Mouse (Mus musculus) neural tube, embryonic 10.5 days (tissue): Measurements from ENCODE around the gene Edn1.

ENCODE experiments used
- DNase-seq: peaks from one replicate; pipeline ENCODE4 v3.0.0-alpha.2; 2017; ENCODE audit warnings: low spot score; ENCODE audit errors: extremely low spot score

Gene Edn1

DNA sequence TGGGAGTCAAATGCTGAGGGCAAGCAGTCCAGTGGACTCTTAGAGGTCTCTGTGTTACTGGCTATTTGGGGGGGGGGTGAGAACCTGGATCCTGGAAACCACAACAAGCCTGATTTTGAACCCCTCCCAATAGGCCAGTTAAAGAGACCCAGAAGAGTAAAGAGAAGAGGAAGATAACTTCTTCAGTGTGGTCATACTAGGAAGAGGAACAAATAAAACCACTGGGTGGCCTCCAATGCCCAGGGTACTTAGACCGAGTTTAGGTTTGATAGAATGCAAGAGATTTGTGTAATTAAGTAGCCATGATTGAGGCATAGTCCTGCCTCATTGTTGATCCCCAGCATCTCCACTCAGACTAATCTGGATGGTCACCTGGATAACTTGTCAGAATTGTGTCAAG is 14.4 kb downstream of the Edn1 start:
- DNase-seq: no peak

DNA sequence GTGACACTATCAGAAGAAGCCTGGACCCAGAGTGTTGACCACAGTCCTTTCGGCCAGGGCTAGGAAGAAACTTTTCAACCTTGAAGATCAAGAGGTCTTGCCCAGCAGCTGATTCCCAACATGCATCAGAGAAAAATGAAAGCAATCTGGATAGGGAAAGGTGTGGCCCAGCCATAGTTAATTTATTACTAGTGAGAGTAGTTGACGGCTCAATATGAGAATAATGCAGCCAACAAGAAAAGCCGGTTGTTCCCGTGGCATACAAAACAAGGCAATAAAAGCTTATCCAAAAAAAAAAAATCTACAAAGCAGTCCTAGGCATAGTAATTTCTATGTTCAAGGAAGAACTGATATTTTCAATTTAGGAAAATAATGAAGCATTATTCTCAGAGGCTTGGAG is 16.5 kb downstream of the Edn1 start:
- no peak for DNase-seq

DNA sequence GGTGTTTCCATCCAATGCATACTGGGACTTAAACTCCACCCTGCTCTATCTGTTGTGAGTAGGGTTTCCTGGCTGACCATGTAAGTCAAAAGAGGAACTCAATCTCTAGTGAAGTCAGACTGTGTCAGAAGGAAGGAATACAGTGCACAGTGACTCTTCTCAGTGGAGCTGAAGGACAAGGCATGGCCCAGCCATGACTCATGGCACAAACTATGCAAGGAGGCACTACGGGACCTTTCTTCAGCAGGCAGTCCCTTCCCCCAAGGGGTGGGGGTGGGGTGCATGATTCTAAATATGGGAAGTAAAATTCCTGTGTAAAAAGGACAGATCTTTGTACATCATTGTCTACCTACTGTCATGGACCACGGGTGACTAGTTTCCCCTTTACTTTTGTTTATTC is 27.3 kb downstream of the Edn1 start:
- DNase-seq: no peak

DNA sequence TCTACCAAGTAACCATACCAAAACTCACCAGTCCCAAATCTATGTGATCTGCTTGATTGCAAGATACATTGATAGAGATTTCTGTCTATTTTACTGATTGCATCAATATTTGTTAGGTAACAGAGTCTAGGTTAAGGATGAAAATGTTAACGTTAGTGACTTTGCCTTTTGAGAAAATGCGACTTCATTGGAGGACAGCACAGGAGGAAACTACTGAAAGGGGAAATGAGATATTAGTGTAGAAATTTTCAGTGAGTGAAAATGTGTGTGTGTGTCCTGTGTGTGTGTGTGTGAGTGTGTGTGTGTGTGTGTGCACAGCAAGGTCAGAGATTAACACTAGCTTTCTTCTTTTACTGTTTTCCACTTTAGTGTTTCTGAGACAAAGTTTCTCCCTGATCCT is 29.8 kb downstream of the Edn1 start:
- DNase-seq: no peak

DNA sequence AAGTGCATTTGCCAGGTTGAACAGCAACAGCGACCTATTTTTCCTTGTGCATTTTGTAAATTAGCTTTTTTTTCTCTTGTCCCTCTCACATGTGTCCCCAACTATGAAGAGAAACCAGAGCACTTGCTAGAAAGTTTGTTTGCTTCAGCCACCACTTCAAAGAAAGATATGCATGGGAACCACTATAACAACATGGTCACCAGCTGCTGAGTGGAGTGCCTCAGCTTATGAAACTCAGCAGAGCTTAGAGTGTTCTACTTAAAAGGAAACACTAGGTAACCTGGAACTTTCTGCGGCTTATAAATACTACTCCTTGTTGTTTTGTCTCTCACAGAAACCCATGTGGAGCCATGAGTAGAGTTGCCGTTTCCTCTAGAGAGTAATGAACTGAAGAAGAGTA is 33.7 kb downstream of the Edn1 start:
- no peak for DNase-seq

DNA sequence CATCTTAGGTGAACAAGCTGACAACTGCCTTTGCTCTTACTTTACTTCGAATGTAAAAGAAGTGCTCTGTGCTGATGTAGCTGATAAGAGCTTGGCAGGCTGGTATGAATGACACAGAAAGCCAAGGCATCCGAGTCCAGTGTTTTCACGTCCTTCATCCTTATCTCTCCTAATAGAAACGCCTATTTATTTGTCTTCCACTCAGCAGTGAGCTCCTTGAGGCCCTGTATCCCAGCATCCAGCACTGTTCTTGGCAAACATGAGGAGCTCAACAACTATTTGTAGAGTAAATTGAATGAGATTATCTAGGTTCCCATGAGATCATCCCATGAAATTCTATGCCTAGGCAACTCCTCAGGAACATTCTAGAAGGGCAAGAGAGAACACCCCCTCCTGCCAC is 35.1 kb downstream of the Edn1 start:
- DNase-seq: no peak

DNA sequence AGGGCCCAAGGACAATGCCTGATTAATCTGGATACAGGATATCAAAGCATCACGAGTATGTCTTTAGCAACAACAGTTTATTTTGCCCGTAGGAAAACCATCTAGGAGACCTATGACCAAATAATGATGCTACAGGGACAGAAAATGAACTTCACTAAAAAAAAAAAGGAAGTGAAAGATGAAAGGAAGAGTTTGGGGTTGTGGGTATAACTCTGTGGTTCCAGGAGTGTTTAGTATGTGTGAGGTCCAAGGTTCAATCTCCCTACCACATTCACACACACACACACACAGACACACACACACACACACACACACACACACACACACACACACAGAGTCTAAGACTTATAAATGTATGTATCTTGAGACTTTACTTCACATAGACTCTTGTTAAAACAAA is 35.8 kb downstream of the Edn1 start:
- DNase-seq: no peak

DNA sequence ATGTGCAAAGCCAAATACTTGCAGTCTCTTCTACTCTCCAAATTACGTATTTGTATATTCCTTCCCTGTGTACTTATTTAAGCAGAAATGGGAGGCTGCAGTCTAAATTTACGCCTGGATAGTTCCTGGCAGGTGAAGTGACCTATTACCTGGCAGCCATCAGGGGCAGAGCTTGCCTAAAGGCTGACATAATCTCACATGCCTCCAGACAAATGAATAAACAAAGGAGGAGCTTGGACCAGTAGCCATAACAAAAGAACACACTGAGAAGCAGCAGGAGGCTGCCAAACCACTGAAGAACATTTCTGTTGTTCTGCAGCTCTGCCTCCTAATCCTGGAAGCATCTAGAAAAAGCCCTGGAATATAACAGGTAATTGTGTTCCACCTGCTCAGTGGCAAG is 38.2 kb downstream of the Edn1 start:
- no peak for DNase-seq

DNA sequence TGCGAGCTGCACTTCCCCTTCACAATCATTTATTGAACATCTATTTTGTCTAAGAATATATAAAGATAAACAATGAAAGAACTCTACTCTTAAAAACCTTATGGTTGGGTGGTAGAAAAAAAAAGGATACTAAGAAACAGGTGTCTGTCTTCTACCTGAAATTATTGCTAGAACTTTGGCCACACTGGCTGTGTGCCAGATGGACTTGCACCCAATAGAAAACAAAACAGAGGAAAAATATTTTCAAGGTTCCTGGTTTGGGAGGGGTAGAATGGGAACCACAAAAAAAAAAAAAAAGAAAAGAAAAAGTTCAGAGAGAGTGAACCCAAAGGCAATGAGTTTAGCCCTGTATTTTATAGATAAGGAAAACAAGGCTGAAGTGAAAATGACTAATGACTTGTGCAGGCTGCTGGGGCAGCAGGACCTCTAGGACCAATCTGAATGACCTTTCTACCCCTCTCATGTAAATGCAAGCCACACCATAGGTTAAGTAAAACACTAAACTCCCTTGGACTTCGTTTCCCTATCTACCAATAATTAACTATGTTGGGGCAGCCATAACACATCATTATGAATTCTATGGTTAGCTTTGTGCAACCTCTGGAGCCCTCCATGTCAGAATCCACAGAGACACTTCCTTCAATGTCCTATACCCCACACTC is 40.7 kb downstream of the Edn1 start:
- DNase-seq: no peak

DNA sequence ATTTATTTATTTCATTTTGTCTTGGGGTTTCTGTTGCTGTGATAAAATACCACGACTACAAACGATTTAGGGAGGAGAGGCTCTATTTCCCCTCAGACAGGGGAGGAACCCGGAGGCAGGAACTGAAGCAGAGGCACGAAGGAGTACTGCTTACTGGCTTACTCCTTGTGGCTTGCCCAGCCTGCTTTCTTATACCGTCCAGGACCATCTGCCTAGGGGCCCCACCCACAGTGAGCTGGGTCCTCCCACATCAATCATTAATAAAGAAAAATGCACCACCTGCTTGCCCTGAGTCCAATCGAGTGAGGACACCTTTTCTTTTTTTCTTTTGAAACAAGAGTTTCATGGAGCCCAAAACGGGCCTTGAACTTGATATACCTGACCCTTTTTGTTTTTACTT is 44.2 kb downstream of the Edn1 start:
- DNase-seq: no peak

DNA sequence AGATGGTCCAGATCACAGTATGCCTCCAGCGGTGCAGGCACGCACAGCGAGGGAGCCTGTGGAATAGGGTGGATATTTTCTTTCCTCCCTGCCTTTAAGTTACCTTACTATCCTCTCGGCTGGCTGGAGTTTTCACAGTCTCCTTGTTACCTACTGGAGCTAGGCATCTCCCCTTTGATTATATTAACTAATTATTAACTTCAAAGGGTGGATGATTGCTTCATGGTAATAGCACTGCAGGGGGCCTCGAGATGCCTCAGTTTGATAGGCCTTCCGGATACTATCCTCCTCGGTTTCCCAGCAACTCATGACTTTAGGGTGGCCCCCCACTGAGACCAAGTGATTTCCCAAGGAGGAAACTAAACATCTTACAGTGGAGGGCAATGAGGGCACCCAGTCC is 45.1 kb downstream of the Edn1 start:
- DNase-seq: no peak

DNA sequence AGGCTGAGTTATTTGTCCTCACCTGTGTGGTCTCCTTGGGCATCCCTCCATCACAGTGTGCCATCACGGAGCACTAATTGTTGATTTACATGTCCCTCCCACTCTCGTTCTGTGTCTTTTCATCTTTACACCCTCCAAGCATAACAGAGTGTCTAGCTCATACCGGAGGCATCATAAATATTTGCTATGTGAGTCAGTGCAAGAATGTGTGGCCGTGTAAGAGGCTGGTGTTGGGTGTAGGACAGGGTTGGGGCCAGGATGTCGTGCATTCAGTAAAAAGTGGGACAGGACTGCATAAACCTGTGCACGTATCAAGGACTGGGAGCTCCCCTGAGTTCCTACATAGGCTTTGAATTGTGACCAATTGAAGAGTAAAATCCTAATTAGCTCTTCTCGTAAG is 50.4 kb downstream of the Edn1 start:
- DNase-seq: no peak
